Mouse (Mus musculus) small intestine, adult 2 months (tissue): ENCODE data around the gene Spg11.

Experiments used
- CTCF ChIP-seq: fragments of 200-500 bp; IDR thresholded peaks from 2 replicates; pipeline ENCODE4 v1.5.1; 2012; ENCODE audit warnings: low read depth, mild to moderate bottlenecking, control low read depth, inconsistent platforms, low read length, moderate library complexity, mixed read lengths; ENCODE audit not compliant: insufficient replicate concordance, insufficient read length; ENCODE audit errors: extremely low read depth
- POLR2A ChIP-seq: fragments of 200-500 bp; IDR thresholded peaks from 2 replicates; pipeline ENCODE4 v1.6.1; 2012; ENCODE audit warnings: low read depth, mild to moderate bottlenecking, control low read depth, inconsistent platforms, low read length, moderate library complexity

DNA sequence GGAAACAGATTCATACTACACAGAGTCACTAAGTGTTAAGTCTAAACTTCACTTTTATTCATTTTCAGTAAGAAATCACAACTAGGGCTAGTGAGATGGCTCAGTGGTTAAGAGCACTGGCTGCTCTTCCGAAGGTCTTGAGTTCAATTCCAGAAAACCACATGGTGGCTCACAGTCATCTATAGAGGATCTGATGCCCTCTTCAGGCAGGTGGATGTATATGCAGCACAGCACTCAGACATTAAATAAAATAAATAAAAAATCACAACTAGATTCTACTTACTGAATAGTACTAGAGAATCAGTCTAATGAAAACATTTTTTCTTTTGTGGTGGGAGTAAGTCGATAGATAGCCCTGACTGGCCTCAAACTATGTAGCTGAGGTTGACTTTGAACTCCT, 95.9 kb downstream of the Spg11 start:
- no peak for TF ChIP-seq CTCF
- TF ChIP-seq POLR2A, result no peak
